ENCODE assay signal across 19 mouse cellular contexts in the genomic region with DNA sequence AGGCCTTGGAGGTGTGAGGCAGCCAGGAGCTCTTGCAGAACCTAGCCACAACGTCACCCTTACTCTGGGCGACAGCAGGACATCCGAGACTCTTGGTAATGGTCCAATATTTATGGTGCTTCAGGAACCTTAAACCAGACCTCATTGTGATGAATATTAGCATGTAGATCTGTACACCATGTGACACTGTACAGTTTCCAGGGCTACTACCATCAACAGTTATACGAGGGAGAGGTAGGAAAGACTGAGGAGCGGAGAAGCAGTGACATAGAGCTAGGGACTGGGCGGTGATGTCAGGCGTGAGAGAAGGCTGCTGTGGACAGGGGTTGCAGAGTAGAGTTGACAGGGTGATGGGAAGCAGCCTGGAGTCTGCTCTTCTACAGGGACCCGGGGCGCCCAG. TPM values are rescaled to one million over a fixed set of nuclear protein-coding genes. Genes with fewer than 3 reads are reported as not detected.
DNase-seq lines count a peak whose midpoint lies in the region; ATAC-seq lines count a peak whose summit lies in the region.
"Had no signal": no experiment of that assay in that cellular context is flagged by ENCODE, and none has a peak within 500 bp of the region (broad histone marks: within the 10 kb centered on the region; RNA-seq: fewer than 3 reads in every experiment).

No protein-coding gene starts in this region.

- no peak overlapping the region for H3K9ac ChIP-seq in embryonic facial prominence, embryonic 11.5 days (replicated peaks; ENCODE audit: low read length)
- no peak overlapping the region for H3K9ac ChIP-seq in hindbrain, embryonic 13.5 days
- H3K9ac ChIP-seq in hindbrain, embryonic 12.5 days, result no peak overlapping the region
- no peak overlapping the region for H3K9ac ChIP-seq in midbrain, embryonic 13.5 days (replicated peaks)
- H3K9ac ChIP-seq in midbrain, embryonic 14.5 days (replicated peaks; ENCODE audit: low read length), result no peak overlapping the region
- H3K9ac ChIP-seq: liver, postnatal 0 days; stomach, embryonic 15.5 days had no signal

- H3K4me2 ChIP-seq in embryonic facial prominence, embryonic 11.5 days (ENCODE audit: low read depth, low read length), result no peak overlapping the region
- H3K4me2 ChIP-seq in hindbrain, embryonic 13.5 days, result no peak overlapping the region
- H3K4me2 ChIP-seq in hindbrain, embryonic 12.5 days (replicated peaks), result no peak overlapping the region
- H3K4me2 ChIP-seq in midbrain, embryonic 13.5 days (replicated peaks), result no peak overlapping the region
- H3K4me2 ChIP-seq in midbrain, embryonic 14.5 days (ENCODE audit: low read length), result no peak overlapping the region
- H3K4me2 ChIP-seq: heart, embryonic 11.5 days; stomach, embryonic 15.5 days had no signal

- no peak overlapping the region for H3K4me3 ChIP-seq in embryonic facial prominence, embryonic 11.5 days (ENCODE audit: low read depth, low read length)
- no peak overlapping the region for H3K4me3 ChIP-seq in embryonic facial prominence, embryonic 10.5 days
- no peak overlapping the region for H3K4me3 ChIP-seq in hindbrain, embryonic 13.5 days
- no peak overlapping the region for H3K4me3 ChIP-seq in hindbrain, embryonic 12.5 days
- H3K4me3 ChIP-seq in midbrain, embryonic 13.5 days (replicated peaks), result no peak overlapping the region
- no peak overlapping the region for H3K4me3 ChIP-seq in midbrain, embryonic 14.5 days (replicated peaks; ENCODE audit: low read depth, low read length)
- H3K4me3 ChIP-seq: gastrocnemius, adult 2 months; stomach, embryonic 15.5 days had no signal

- H3K9me3 ChIP-seq in embryonic facial prominence, embryonic 11.5 days (replicated peaks; ENCODE audit: control insufficient read depth, low read length), result no peaks in the 10 kb centered on the region
- H3K9me3 ChIP-seq in embryonic facial prominence, embryonic 10.5 days, result no peaks in the 10 kb centered on the region
- no peaks in the 10 kb centered on the region for H3K9me3 ChIP-seq in hindbrain, embryonic 13.5 days
- no peaks in the 10 kb centered on the region for H3K9me3 ChIP-seq in hindbrain, embryonic 12.5 days (replicated peaks)
- H3K9me3 ChIP-seq in midbrain, embryonic 13.5 days, result no peaks in the 10 kb centered on the region
- no peaks in the 10 kb centered on the region for H3K9me3 ChIP-seq in midbrain, embryonic 14.5 days (ENCODE audit: control insufficient read depth, low read length)
- H3K9me3 ChIP-seq: G1E; stomach, embryonic 15.5 days had no signal

- DNase-seq in embryonic facial prominence, embryonic 11.5 days (ENCODE audit: low spot score), result no peak
- DNase-seq in embryonic facial prominence, embryonic 10.5 days (ENCODE audit: low spot score), result no peak
- DNase-seq in midbrain, embryonic 14.5 days, result no peak
- DNase-seq in Muller cell, postnatal 12 days (ENCODE audit: inconsistent ontology term), result no peak
- DNase-seq: liver, postnatal 0 days; lung, postnatal 10 days; right cerebral cortex, postnatal 25 days had no signal

- H3K27ac ChIP-seq in embryonic facial prominence, embryonic 11.5 days (replicated peaks; ENCODE audit: low read depth, low read length), result no peak overlapping the region
- no peak overlapping the region for H3K27ac ChIP-seq in embryonic facial prominence, embryonic 10.5 days (replicated peaks)
- no peak overlapping the region for H3K27ac ChIP-seq in hindbrain, embryonic 13.5 days
- no peak overlapping the region for H3K27ac ChIP-seq in hindbrain, embryonic 12.5 days
- no peak overlapping the region for H3K27ac ChIP-seq in midbrain, embryonic 13.5 days
- no peak overlapping the region for H3K27ac ChIP-seq in midbrain, embryonic 14.5 days (replicated peaks; ENCODE audit: low read depth, low read length)
- H3K27ac ChIP-seq: gastrocnemius, adult 2 months; kidney, postnatal 0 days; stomach, embryonic 15.5 days had no signal

- H3K36me3 ChIP-seq in embryonic facial prominence, embryonic 11.5 days (replicated peaks; ENCODE audit: control insufficient read depth, insufficient read depth, low read depth, low read length), result no peaks in the 10 kb centered on the region
- peaks cover 12% of the 10 kb centered on the region; the same call in 1 of the 2 replicates for H3K36me3 ChIP-seq in embryonic facial prominence, embryonic 10.5 days (replicated peaks)
- peaks cover 23% of the 10 kb centered on the region for H3K36me3 ChIP-seq in hindbrain, embryonic 13.5 days
- H3K36me3 ChIP-seq in hindbrain, embryonic 12.5 days, result no peaks in the 10 kb centered on the region
- H3K36me3 ChIP-seq in midbrain, embryonic 13.5 days, result peaks cover 20% of the 10 kb centered on the region; the same call in 1 of the 2 replicates
- H3K36me3 ChIP-seq in midbrain, embryonic 14.5 days (ENCODE audit: control insufficient read depth, insufficient read depth, low read length), result peaks cover 11% of the 10 kb centered on the region
- H3K36me3 ChIP-seq: G1E had no signal

- no peaks in the 10 kb centered on the region for H3K27me3 ChIP-seq in embryonic facial prominence, embryonic 11.5 days (ENCODE audit: control insufficient read depth, insufficient read depth, low read length)
- H3K27me3 ChIP-seq in embryonic facial prominence, embryonic 10.5 days (replicated peaks; ENCODE audit: low read depth, poor library complexity, severe bottlenecking), result no peaks in the 10 kb centered on the region
- H3K27me3 ChIP-seq in hindbrain, embryonic 13.5 days, result no peaks in the 10 kb centered on the region
- H3K27me3 ChIP-seq in hindbrain, embryonic 12.5 days, result no peaks in the 10 kb centered on the region
- H3K27me3 ChIP-seq in midbrain, embryonic 13.5 days, result no peaks in the 10 kb centered on the region
- H3K27me3 ChIP-seq in midbrain, embryonic 14.5 days (ENCODE audit: control insufficient read depth, insufficient read depth, low read length), result no peaks in the 10 kb centered on the region
- H3K27me3 ChIP-seq: stomach, embryonic 15.5 days had no signal

- ATAC-seq in embryonic facial prominence, embryonic 11.5 days (replicated peaks; ENCODE audit: insufficient number of reproducible peaks, low FRiP score, low TSS enrichment, low read depth), result peak; percentile 34; the same call in 1 of the 2 replicates
- ATAC-seq in hindbrain, embryonic 13.5 days (ENCODE audit: low FRiP score), result peak; percentile 38; the same call in 1 of the 2 replicates
- ATAC-seq in hindbrain, embryonic 12.5 days (ENCODE audit: low FRiP score), result no peak
- peak; percentile 35; the same call in 1 of the 2 replicates for ATAC-seq in midbrain, embryonic 13.5 days
- ATAC-seq in midbrain, embryonic 14.5 days (ENCODE audit: low FRiP score, low TSS enrichment), result no peak
- ATAC-seq in megakaryocyte, adult 5-6 weeks (ENCODE audit: poor library complexity, severe bottlenecking), result no peak
- ATAC-seq: intestine, postnatal 0 days; liver, postnatal 0 days had no signal

- 95% methylated on average over 9 of the region's 9 CpGs for WGBS in embryonic facial prominence, embryonic 11.5 days
- WGBS in embryonic facial prominence, embryonic 10.5 days, result 92% methylated on average over 9 of the region's 9 CpGs
- WGBS in hindbrain, embryonic 13.5 days, result 89% methylated on average over 9 of the region's 9 CpGs
- 88% methylated on average over 9 of the region's 9 CpGs for WGBS in hindbrain, embryonic 12.5 days
- WGBS in midbrain, embryonic 13.5 days, result 94% methylated on average over 9 of the region's 9 CpGs
- WGBS in midbrain, embryonic 14.5 days, result 91% methylated on average over 9 of the region's 9 CpGs

- H3K4me1 ChIP-seq in embryonic facial prominence, embryonic 11.5 days (ENCODE audit: control insufficient read depth, insufficient read depth, low read length), result no peaks in the 10 kb centered on the region
- H3K4me1 ChIP-seq in embryonic facial prominence, embryonic 10.5 days, result no peaks in the 10 kb centered on the region
- H3K4me1 ChIP-seq in hindbrain, embryonic 13.5 days (replicated peaks), result no peaks in the 10 kb centered on the region
- no peaks in the 10 kb centered on the region for H3K4me1 ChIP-seq in hindbrain, embryonic 12.5 days
- no peaks in the 10 kb centered on the region for H3K4me1 ChIP-seq in midbrain, embryonic 13.5 days (replicated peaks)
- no peaks in the 10 kb centered on the region for H3K4me1 ChIP-seq in midbrain, embryonic 14.5 days (ENCODE audit: control insufficient read depth, insufficient read depth, low read length)
- H3K4me1 ChIP-seq: stomach, embryonic 15.5 days had no signal

RNA-seq across cellular contexts. Expression of a gene that starts 26.9 kb away (rescaled TPM):
- 6.4 and 7.7 TPM in 2 replicates for polyA plus RNA-seq in embryonic facial prominence, embryonic 11.5 days (2014; fragmentation: Nextera tagmentation; extraction: Ambion mirVana)
- 2.1 and 3.4 TPM in 2 replicates for polyA plus RNA-seq in embryonic facial prominence, embryonic 10.5 days (2016; fragmentation: Nextera tagmentation; extraction: Ambion mirVana)
- polyA plus RNA-seq in hindbrain, embryonic 13.5 days (2015; fragmentation: Nextera tagmentation; extraction: Ambion mirVana), result 163 and 173 TPM in 2 replicates
- 69.8 and 81.1 TPM in 2 replicates for polyA plus RNA-seq in hindbrain, embryonic 12.5 days (2016; fragmentation: Nextera tagmentation; extraction: Ambion mirVana)
- polyA plus RNA-seq in midbrain, embryonic 13.5 days (2015; fragmentation: Nextera tagmentation; extraction: Ambion mirVana), result 135 and 148 TPM in 2 replicates
- 225 and 247 TPM in 2 replicates for polyA plus RNA-seq in midbrain, embryonic 14.5 days (2014; fragmentation: Nextera tagmentation; extraction: Ambion mirVana)
- not detected in 2 replicates for total RNA-seq in megakaryocyte, adult 5-6 weeks (2015)
- total RNA-seq in megakaryocyte, adult 5-6 weeks (2017), result not detected in 2 replicates
- total RNA-seq: G1E; hematopoietic stem cell, adult 5-6 weeks; megakaryocyte progenitor cell, adult 5-6 weeks had no signal
- polyA plus RNA-seq: G1E had no signal

RNA-seq across cellular contexts. Expression of a gene that starts 48.7 kb away (rescaled TPM):
- polyA plus RNA-seq in embryonic facial prominence, embryonic 11.5 days (2014; fragmentation: Nextera tagmentation; extraction: Ambion mirVana), result 5.9 and 9.6 TPM in 2 replicates
- 4.8 and 5.9 TPM in 2 replicates for polyA plus RNA-seq in embryonic facial prominence, embryonic 10.5 days (2016; fragmentation: Nextera tagmentation; extraction: Ambion mirVana)
- polyA plus RNA-seq in hindbrain, embryonic 13.5 days (2015; fragmentation: Nextera tagmentation; extraction: Ambion mirVana), result 21.7 and 22.0 TPM in 2 replicates
- polyA plus RNA-seq in hindbrain, embryonic 12.5 days (2016; fragmentation: Nextera tagmentation; extraction: Ambion mirVana), result 17.6 and 18.3 TPM in 2 replicates
- polyA plus RNA-seq in midbrain, embryonic 13.5 days (2015; fragmentation: Nextera tagmentation; extraction: Ambion mirVana), result 17.2 and 19.3 TPM in 2 replicates
- 29.2 and 30.4 TPM in 2 replicates for polyA plus RNA-seq in midbrain, embryonic 14.5 days (2014; fragmentation: Nextera tagmentation; extraction: Ambion mirVana)
- 6.6 and 7.4 TPM in 2 replicates for total RNA-seq in megakaryocyte, adult 5-6 weeks (2015)
- total RNA-seq in megakaryocyte, adult 5-6 weeks (2017), result 10.4 and 17.5 TPM in 2 replicates

Comparison
In these comparisons a context has a peak if more than half of its experiments do, and no peak if none do; other contexts are left out.
1. ATAC-seq: peak in embryonic facial prominence, embryonic 11.5 days (single experiment), hindbrain, embryonic 13.5 days (single experiment) and midbrain, embryonic 13.5 days (single experiment); none in hindbrain, embryonic 12.5 days (single experiment), midbrain, embryonic 14.5 days (single experiment) and megakaryocyte, adult 5-6 weeks (single experiment).